Mouse (Mus musculus) activated CD4-positive, CD25-positive, alpha-beta regulatory T cell, adult 4 months (primary cell): Measurements from ENCODE around the gene Gipc3. TPM values are rescaled to one million over a fixed set of nuclear protein-coding genes. Genes with fewer than 3 reads are reported as not detected.

Source experiments
- ATAC-seq: one replicate; pipeline ENCODE4 v1.8.0; 2017
- polyA plus RNA-seq, 2 experiments: library from polyadenylated mRNA; unstranded; fragments of 100-300 nt; shearing (Covaris generic); gene quantifications; one replicate each; pipeline ENCODE4 v1.2.1; 2017

Gipc3 gene
- polyA plus RNA-seq, 2 experiments from 2014 or later, result not detected

- no peak for ATAC-seq
Observed at GRCm38 (mm10) chr10:81366477-81367206, 23.6 kb upstream of the Gipc3 start.

GRCm38 (mm10) chr10:81365672-81366476, 22.8 kb upstream of the Gipc3 start, which contains the start of gene 4930404N11Rik:
Gene 4930404N11Rik, minus strand, starts transcription at chr10:81365816.
- ATAC-seq, result no peak

- no peak for ATAC-seq
Observed at GRCm38 (mm10) chr10:81365073-81365472, 22.0 kb upstream of the Gipc3 start.

GRCm38 (mm10) chr10:81364666-81365065, 21.6 kb upstream of the Gipc3 start:
- ATAC-seq, result no peak

GRCm38 (mm10) chr10:81363436-81364346, 20.6 kb upstream of the Gipc3 start:
- ATAC-seq, result no peak

- ATAC-seq, result no peak
Observed at GRCm38 (mm10) chr10:81362336-81362949, 19.4 kb upstream of the Gipc3 start.

- ATAC-seq, result no peak
Observed at GRCm38 (mm10) chr10:81360721-81361120, 17.7 kb upstream of the Gipc3 start.

- no peak for ATAC-seq
Observed at GRCm38 (mm10) chr10:81358841-81359240, 15.8 kb upstream of the Gipc3 start.

- no peak for ATAC-seq
Observed at GRCm38 (mm10) chr10:81358209-81358608, 15.1 kb upstream of the Gipc3 start.

GRCm38 (mm10) chr10:81356991-81357844, 14.2 kb upstream of the Gipc3 start, which contains the start of gene Mfsd12:
Gene Mfsd12, plus strand, starts transcription at chr10:81357491.
- ATAC-seq, result peak; percentile 91

- no peak for ATAC-seq
Observed at GRCm38 (mm10) chr10:81356352-81356990, 13.4 kb upstream of the Gipc3 start.

GRCm38 (mm10) chr10:81355533-81355932, 12.5 kb upstream of the Gipc3 start:
- ATAC-seq, result no peak

GRCm38 (mm10) chr10:81354738-81355477, 11.8 kb upstream of the Gipc3 start:
- ATAC-seq, result no peak

- ATAC-seq, result no peak
Observed at GRCm38 (mm10) chr10:81351678-81352291, 8.7 kb upstream of the Gipc3 start.

GRCm38 (mm10) chr10:81350351-81351063, 7.4 kb upstream of the Gipc3 start, which contains the start of gene Hmg20b:
Gene Hmg20b, minus strand, starts transcription at chr10:81350480.
- peak; percentile 97 for ATAC-seq

GRCm38 (mm10) chr10:81349961-81350350, 6.9 kb upstream of the Gipc3 start:
- ATAC-seq, result no peak

GRCm38 (mm10) chr10:81349146-81349545, 6.1 kb upstream of the Gipc3 start:
- ATAC-seq, result no peak

GRCm38 (mm10) chr10:81346453-81347067, 3.5 kb upstream of the Gipc3 start:
- ATAC-seq, result no peak
